Mouse (Mus musculus) MEL (cell line): Measurements from ENCODE around the gene Ryr2.

Source experiments
- E2F4 ChIP-seq: IDR thresholded peaks from 2 replicates; pipeline ENCODE4 v1.6.1; 2011; ENCODE audit warnings: low read depth, low read length, improper control_type of control experiment, borderline replicate concordance
- POLR2A ChIP-seq, 2 experiments: IDR thresholded peaks; 2 replicates each; pipeline ENCODE4 v1.6.1; 2011 to 2012; ENCODE audit warnings: low read length in 2 of 2, mild to moderate bottlenecking in 2 of 2, control low read depth in 1 of 2, improper control_type of control experiment in 1 of 2, low read depth in 1 of 2, moderate library complexity in 1 of 2; ENCODE audit not compliant: control insufficient read depth in 1 of 2, insufficient read depth in 1 of 2, poor library complexity in 1 of 2

DNA sequence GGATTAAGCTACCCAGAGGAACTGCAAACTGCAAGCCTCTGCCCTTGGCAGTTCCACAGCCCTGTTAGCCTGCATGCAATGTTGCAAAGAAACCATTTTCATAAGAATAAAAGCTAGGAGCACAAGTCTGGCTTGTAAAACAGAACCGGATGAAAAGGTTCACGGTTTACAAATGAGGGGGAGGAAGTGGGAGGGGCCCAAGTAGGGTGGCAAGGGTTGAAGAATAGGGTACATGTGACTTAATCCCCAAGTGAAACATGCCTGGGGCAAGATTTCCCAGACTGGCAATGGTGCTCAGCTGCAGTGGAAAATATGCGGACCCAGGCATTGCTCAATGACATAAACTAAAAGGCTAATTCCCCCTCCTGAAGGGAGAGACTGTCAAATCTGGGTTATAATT is 34.6 kb downstream of the Ryr2 start:
- no peak for TF ChIP-seq POLR2A (IDR thresholded peaks at IDR 0.05; ENCODE audit: control insufficient read depth in 1 of 2, insufficient read depth in 1 of 2, low read depth in 1 of 2, low read length in 2 of 2, poor library complexity in 1 of 2)
- no peak for TF ChIP-seq E2F4
